Comparison of ENCODE assay signal across 10 mouse cellular contexts in the genomic region with DNA sequence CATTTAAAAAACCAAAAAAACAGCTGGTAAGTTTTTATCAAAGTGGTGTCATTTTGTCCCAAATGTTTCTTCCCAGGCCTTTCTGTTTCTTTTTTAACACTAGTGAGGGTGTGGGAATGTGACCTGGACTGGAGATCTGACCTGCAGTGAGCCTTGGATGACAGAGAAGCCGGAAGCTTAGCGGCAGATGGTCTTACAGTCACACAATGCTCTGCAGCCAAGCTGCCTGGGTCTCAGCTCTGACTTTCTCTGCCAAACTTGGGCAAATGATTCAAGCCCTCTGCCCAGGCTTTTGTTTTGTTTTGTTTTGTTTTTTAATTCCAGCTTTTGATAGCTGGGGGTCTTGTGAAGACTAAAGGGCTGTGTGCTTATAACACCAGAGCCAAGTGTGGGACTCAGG. TPM values are rescaled to one million over a fixed set of nuclear protein-coding genes. Genes with fewer than 3 reads are reported as not detected.
DNase-seq lines count a peak whose midpoint lies in the region; ATAC-seq and TF ChIP-seq lines count a peak whose summit lies in the region.
"Had no signal": no experiment of that assay in that cellular context is flagged by ENCODE, and none has a peak within 500 bp of the region (broad histone marks: within the 10 kb centered on the region; RNA-seq: fewer than 3 reads in every experiment).

No protein-coding gene starts in this region.

- no peak overlapping the region for H3K4me2 ChIP-seq in forebrain, embryonic 12.5 days
- no peak overlapping the region for H3K4me2 ChIP-seq in forebrain, embryonic 16.5 days (ENCODE audit: low read length)
- H3K4me2 ChIP-seq in neural tube, embryonic 15.5 days: peak overlapping the region; percentile 9; the same call in 1 of the 2 replicates
- peak overlapping the region; percentile 13 for H3K4me2 ChIP-seq in hindbrain, embryonic 15.5 days
- H3K4me2 ChIP-seq in midbrain, postnatal 0 days (ENCODE audit: low read depth, low read length, poor library complexity, severe bottlenecking): no peak overlapping the region
- H3K4me2 ChIP-seq: liver, embryonic 13.5 days had no signal

- no peak for TF ChIP-seq CTCF in midbrain, postnatal 0 days (IDR thresholded peaks at IDR 0.05)

- H3K4me3 ChIP-seq in forebrain, embryonic 12.5 days (replicated peaks): no peak overlapping the region
- no peak overlapping the region for H3K4me3 ChIP-seq in forebrain, embryonic 16.5 days (replicated peaks; ENCODE audit: low read length)
- H3K4me3 ChIP-seq in neural tube, embryonic 15.5 days (replicated peaks): no peak overlapping the region
- H3K4me3 ChIP-seq in hindbrain, embryonic 15.5 days: no peak overlapping the region
- no peak overlapping the region; the same call in 1 of the 2 replicates for H3K4me3 ChIP-seq in midbrain, postnatal 0 days (ENCODE audit: low read depth, low read length)
- H3K4me3 ChIP-seq: liver, embryonic 13.5 days had no signal

- peaks cover 34% of the 10 kb centered on the region for H3K36me3 ChIP-seq in forebrain, embryonic 12.5 days (replicated peaks)
- H3K36me3 ChIP-seq in forebrain, embryonic 16.5 days (ENCODE audit: control insufficient read depth, insufficient read depth): peaks cover 9% of the 10 kb centered on the region
- peaks cover 28% of the 10 kb centered on the region for H3K36me3 ChIP-seq in neural tube, embryonic 15.5 days
- H3K36me3 ChIP-seq in hindbrain, embryonic 15.5 days: peaks cover 29% of the 10 kb centered on the region
- peaks cover 12% of the 10 kb centered on the region for H3K36me3 ChIP-seq in midbrain, postnatal 0 days (ENCODE audit: insufficient read depth, low read length)

- H3K4me1 ChIP-seq in forebrain, embryonic 12.5 days: peaks cover 39% of the 10 kb centered on the region
- peaks cover 24% of the 10 kb centered on the region for H3K4me1 ChIP-seq in forebrain, embryonic 16.5 days (replicated peaks; ENCODE audit: control insufficient read depth, insufficient read depth, low read length)
- peaks cover 45% of the 10 kb centered on the region for H3K4me1 ChIP-seq in neural tube, embryonic 15.5 days
- H3K4me1 ChIP-seq in hindbrain, embryonic 15.5 days (replicated peaks): peaks cover 47% of the 10 kb centered on the region
- H3K4me1 ChIP-seq in midbrain, postnatal 0 days (ENCODE audit: insufficient read depth, low read length): peaks cover 17% of the 10 kb centered on the region

- no peaks in the 10 kb centered on the region for H3K27me3 ChIP-seq in forebrain, embryonic 12.5 days
- no peaks in the 10 kb centered on the region for H3K27me3 ChIP-seq in forebrain, embryonic 16.5 days (replicated peaks; ENCODE audit: control insufficient read depth, insufficient read depth, low read length)
- no peaks in the 10 kb centered on the region for H3K27me3 ChIP-seq in neural tube, embryonic 15.5 days (replicated peaks)
- H3K27me3 ChIP-seq in hindbrain, embryonic 15.5 days: no peaks in the 10 kb centered on the region
- H3K27me3 ChIP-seq in midbrain, postnatal 0 days (ENCODE audit: insufficient read depth, low read length): no peaks in the 10 kb centered on the region
- H3K27me3 ChIP-seq: liver, embryonic 13.5 days had no signal

- H3K27ac ChIP-seq in forebrain, embryonic 12.5 days: peak overlapping the region; percentile 5; the same call in 1 of the 2 replicates
- H3K27ac ChIP-seq in forebrain, embryonic 16.5 days (ENCODE audit: low read length): no peak overlapping the region
- H3K27ac ChIP-seq in neural tube, embryonic 15.5 days (replicated peaks): peak overlapping the region; percentile 49
- peak overlapping the region; percentile 64 for H3K27ac ChIP-seq in hindbrain, embryonic 15.5 days (replicated peaks)
- peak overlapping the region; percentile 67; the same call in 1 of the 2 replicates for H3K27ac ChIP-seq in midbrain, postnatal 0 days (ENCODE audit: low read depth, low read length)
- H3K27ac ChIP-seq: liver, embryonic 13.5 days had no signal

- no peak for ATAC-seq in forebrain, embryonic 12.5 days (ENCODE audit: low FRiP score)
- ATAC-seq in forebrain, embryonic 16.5 days: no peak
- no peak for ATAC-seq in neural tube, embryonic 15.5 days (ENCODE audit: low FRiP score)
- no peak for ATAC-seq in hindbrain, embryonic 15.5 days (ENCODE audit: low FRiP score, low read depth)
- no peak for ATAC-seq in midbrain, postnatal 0 days (ENCODE audit: low FRiP score)

- no peaks in the 10 kb centered on the region for H3K9me3 ChIP-seq in forebrain, embryonic 12.5 days
- H3K9me3 ChIP-seq in forebrain, embryonic 16.5 days (ENCODE audit: control insufficient read depth, low read length): no peaks in the 10 kb centered on the region
- H3K9me3 ChIP-seq in neural tube, embryonic 15.5 days (replicated peaks): no peaks in the 10 kb centered on the region
- H3K9me3 ChIP-seq in hindbrain, embryonic 15.5 days: no peaks in the 10 kb centered on the region
- H3K9me3 ChIP-seq in midbrain, postnatal 0 days (ENCODE audit: low read length): no peaks in the 10 kb centered on the region
- H3K9me3 ChIP-seq: liver, embryonic 13.5 days had no signal

- H3K9ac ChIP-seq in forebrain, embryonic 12.5 days: no peak overlapping the region
- no peak overlapping the region for H3K9ac ChIP-seq in forebrain, embryonic 16.5 days (replicated peaks; ENCODE audit: low read depth, low read length)
- no peak overlapping the region for H3K9ac ChIP-seq in neural tube, embryonic 15.5 days (replicated peaks)
- no peak overlapping the region for H3K9ac ChIP-seq in hindbrain, embryonic 15.5 days
- H3K9ac ChIP-seq in midbrain, postnatal 0 days (replicated peaks; ENCODE audit: low read length, poor library complexity, severe bottlenecking): no peak overlapping the region
- H3K9ac ChIP-seq: liver, embryonic 13.5 days had no signal

- DNase-seq in neural tube, embryonic 10.5 days (ENCODE audit: extremely low spot score, low spot score): no peak
- DNase-seq in midbrain, postnatal 0 days (ENCODE audit: low spot score): peak; percentile 54
- no peak for DNase-seq in frontal cortex, postnatal 25 days (ENCODE audit: low spot score in 2 of 2)
- DNase-seq in thymus, postnatal 4 days: no peak
- DNase-seq: liver, embryonic 13.5 days had no signal

- WGBS in forebrain, embryonic 12.5 days: 74% methylated on average over 2 of the region's 2 CpGs
- 69% methylated on average over 2 of the region's 2 CpGs for WGBS in forebrain, embryonic 16.5 days
- 53% methylated on average over 2 of the region's 2 CpGs for WGBS in neural tube, embryonic 15.5 days
- 45% methylated on average over 2 of the region's 2 CpGs for WGBS in hindbrain, embryonic 15.5 days
- WGBS in midbrain, postnatal 0 days: 36% methylated on average over 2 of the region's 2 CpGs

RNA-seq across cellular contexts. Expression of a gene that starts 4.6 kb away (rescaled TPM):
- 43.8 and 47.9 TPM in 2 replicates for polyA plus RNA-seq in forebrain, embryonic 12.5 days (2016; fragmentation: Nextera tagmentation; extraction: Ambion mirVana)
- polyA plus RNA-seq in forebrain, embryonic 16.5 days (2015; fragmentation: Nextera tagmentation; extraction: Ambion mirVana): 71.7 and 81.2 TPM in 2 replicates
- 88.3 and 96.9 TPM in 2 replicates for polyA plus RNA-seq in neural tube, embryonic 15.5 days (2015; fragmentation: Nextera tagmentation; extraction: Ambion mirVana)
- 93.0 and 94.6 TPM in 2 replicates for polyA plus RNA-seq in hindbrain, embryonic 15.5 days (2015; fragmentation: Nextera tagmentation; extraction: Ambion mirVana)
- total RNA-seq in midbrain, postnatal 0 days (2014; rRNA removed): 147 and 164 TPM in 2 replicates
- 84.1 and 99.2 TPM in 2 replicates for polyA plus RNA-seq in midbrain, postnatal 0 days (2015; fragmentation: Nextera tagmentation; extraction: Ambion mirVana)
- total RNA-seq: neutrophil, adult 5-6 weeks had no signal

RNA-seq across cellular contexts. Expression of a gene that starts 35.0 kb away (rescaled TPM):
- 448 and 466 TPM in 2 replicates for polyA plus RNA-seq in forebrain, embryonic 12.5 days (2016; fragmentation: Nextera tagmentation; extraction: Ambion mirVana)
- 265 and 292 TPM in 2 replicates for polyA plus RNA-seq in forebrain, embryonic 16.5 days (2015; fragmentation: Nextera tagmentation; extraction: Ambion mirVana)
- polyA plus RNA-seq in neural tube, embryonic 15.5 days (2015; fragmentation: Nextera tagmentation; extraction: Ambion mirVana): 263 and 279 TPM in 2 replicates
- 244 and 265 TPM in 2 replicates for polyA plus RNA-seq in hindbrain, embryonic 15.5 days (2015; fragmentation: Nextera tagmentation; extraction: Ambion mirVana)
- 51.3 and 64.1 TPM in 2 replicates for total RNA-seq in midbrain, postnatal 0 days (2014; rRNA removed)
- polyA plus RNA-seq in midbrain, postnatal 0 days (2015; fragmentation: Nextera tagmentation; extraction: Ambion mirVana): 260 and 285 TPM in 2 replicates

RNA-seq across cellular contexts. Expression of a gene that starts 37.0 kb away (rescaled TPM):
- polyA plus RNA-seq in forebrain, embryonic 12.5 days (2016; fragmentation: Nextera tagmentation; extraction: Ambion mirVana): 33.1 and 35.4 TPM in 2 replicates
- polyA plus RNA-seq in forebrain, embryonic 16.5 days (2015; fragmentation: Nextera tagmentation; extraction: Ambion mirVana): 35.7 and 40.5 TPM in 2 replicates
- 35.0 and 36.3 TPM in 2 replicates for polyA plus RNA-seq in neural tube, embryonic 15.5 days (2015; fragmentation: Nextera tagmentation; extraction: Ambion mirVana)
- polyA plus RNA-seq in hindbrain, embryonic 15.5 days (2015; fragmentation: Nextera tagmentation; extraction: Ambion mirVana): 33.4 and 34.1 TPM in 2 replicates
- total RNA-seq in midbrain, postnatal 0 days (2014; rRNA removed): 29.7 and 31.8 TPM in 2 replicates
- polyA plus RNA-seq in midbrain, postnatal 0 days (2015; fragmentation: Nextera tagmentation; extraction: Ambion mirVana): 31.6 and 33.4 TPM in 2 replicates

RNA-seq across cellular contexts. Expression of a gene that starts 37.0 kb away (rescaled TPM):
- 4.4 and 4.5 TPM in 2 replicates for polyA plus RNA-seq in forebrain, embryonic 12.5 days (2016; fragmentation: Nextera tagmentation; extraction: Ambion mirVana)
- polyA plus RNA-seq in forebrain, embryonic 16.5 days (2015; fragmentation: Nextera tagmentation; extraction: Ambion mirVana): 1.9 and 2.5 TPM in 2 replicates
- 1.9 and 2.2 TPM in 2 replicates for polyA plus RNA-seq in neural tube, embryonic 15.5 days (2015; fragmentation: Nextera tagmentation; extraction: Ambion mirVana)
- 3.3 and 3.4 TPM in 2 replicates for polyA plus RNA-seq in hindbrain, embryonic 15.5 days (2015; fragmentation: Nextera tagmentation; extraction: Ambion mirVana)
- 0.99 and 1.1 TPM in 2 replicates for total RNA-seq in midbrain, postnatal 0 days (2014; rRNA removed)
- polyA plus RNA-seq in midbrain, postnatal 0 days (2015; fragmentation: Nextera tagmentation; extraction: Ambion mirVana): 1.4 and 2.0 TPM in 2 replicates

RNA-seq across cellular contexts. Expression of a gene that starts 59.0 kb away (rescaled TPM):
- 38.3 and 38.5 TPM in 2 replicates for polyA plus RNA-seq in forebrain, embryonic 12.5 days (2016; fragmentation: Nextera tagmentation; extraction: Ambion mirVana)
- 25.2 and 27.7 TPM in 2 replicates for polyA plus RNA-seq in forebrain, embryonic 16.5 days (2015; fragmentation: Nextera tagmentation; extraction: Ambion mirVana)
- polyA plus RNA-seq in neural tube, embryonic 15.5 days (2015; fragmentation: Nextera tagmentation; extraction: Ambion mirVana): 30.3 and 34.6 TPM in 2 replicates
- 31.8 and 32.6 TPM in 2 replicates for polyA plus RNA-seq in hindbrain, embryonic 15.5 days (2015; fragmentation: Nextera tagmentation; extraction: Ambion mirVana)
- total RNA-seq in midbrain, postnatal 0 days (2014; rRNA removed): 8.6 and 10.2 TPM in 2 replicates
- 30.4 and 34.1 TPM in 2 replicates for polyA plus RNA-seq in midbrain, postnatal 0 days (2015; fragmentation: Nextera tagmentation; extraction: Ambion mirVana)

Comparison
In these comparisons a context has a peak if more than half of its experiments do, and no peak if none do; other contexts are left out.
1. H3K4me2 ChIP-seq: peak in neural tube, embryonic 15.5 days (single experiment) and hindbrain, embryonic 15.5 days (single experiment); none in forebrain, embryonic 12.5 days (single experiment), forebrain, embryonic 16.5 days (single experiment) and midbrain, postnatal 0 days (single experiment).